Mouse (Mus musculus) B cell, adult 2 months (primary cell): Measurements from ENCODE around the gene Olfr1197.

Source experiments
- DNase-seq, 2 experiments: peaks; one replicate each; pipeline ENCODE4 v3.0.0; 2022

The Olfr1197 gene

DNA sequence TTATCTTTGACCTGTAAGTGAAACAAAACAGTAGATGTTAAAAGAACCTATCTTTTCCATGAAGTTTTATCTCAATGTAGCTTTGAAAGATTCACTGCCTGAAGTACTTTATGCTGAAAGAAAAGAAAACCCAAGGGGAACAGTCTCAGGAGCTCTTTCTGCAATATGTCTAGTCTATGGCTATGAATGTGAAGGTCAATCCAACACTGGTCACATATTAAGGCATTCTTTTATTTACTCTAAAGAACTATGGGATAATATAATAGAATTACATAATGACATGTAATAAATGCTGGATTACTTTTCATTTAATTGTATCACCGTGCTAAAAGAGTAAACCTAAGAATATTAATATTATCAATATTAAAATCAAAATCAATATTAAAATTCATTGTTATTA is at the start of gene Olfr1197:
Olfr1197 (minus strand) TSS at position 101 of the 400 bp plus-strand sequence.
- DNase-seq = no peak

DNA sequence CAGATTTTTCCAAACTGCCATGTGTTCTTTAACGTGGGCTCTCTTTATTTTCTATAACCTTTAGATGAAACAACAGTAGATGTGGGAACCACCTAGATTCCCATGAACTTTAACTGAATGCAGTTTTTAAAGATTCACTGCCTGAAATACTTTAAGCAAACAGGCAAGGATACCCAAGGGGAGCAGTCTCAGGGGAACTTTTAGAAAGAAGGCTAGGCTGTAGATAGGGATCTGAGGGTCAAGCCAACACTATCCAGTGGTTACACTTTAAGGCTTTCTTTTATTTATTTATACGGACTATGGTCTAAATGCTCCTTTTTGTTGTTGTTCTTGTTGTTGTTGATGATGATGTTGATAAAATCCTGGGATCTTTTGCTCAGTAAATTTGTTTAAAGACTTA is 38.2 kb upstream of the Olfr1197 start, which contains the start of gene Olfr1200:
Olfr1200 (minus strand) TSS at position 101 of the 400 bp plus-strand sequence.
- DNase-seq = no peak

DNA sequence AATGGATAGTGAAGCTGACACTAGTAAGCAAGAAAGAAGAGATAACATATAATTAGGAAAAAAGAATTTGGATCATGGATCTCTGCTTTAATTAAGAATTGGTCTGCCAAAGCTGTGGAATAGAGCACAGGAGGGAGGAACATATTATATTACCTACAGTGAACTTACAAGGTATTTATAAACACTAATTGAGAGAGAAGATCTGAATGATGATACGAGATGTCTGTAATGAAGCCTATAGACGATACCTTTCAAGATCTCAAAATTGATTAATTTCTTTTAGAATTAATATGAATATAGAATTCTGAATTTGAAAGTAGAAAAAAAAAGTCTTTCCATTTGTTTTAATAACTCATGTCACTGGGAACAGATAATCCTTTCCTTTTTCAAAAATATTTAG is 28.2 kb upstream of the Olfr1197 start, which contains the start of gene Olfr1199:
Olfr1199 (minus strand) TSS at position 101 of the 400 bp plus-strand sequence.
- DNase-seq = no peak

DNA sequence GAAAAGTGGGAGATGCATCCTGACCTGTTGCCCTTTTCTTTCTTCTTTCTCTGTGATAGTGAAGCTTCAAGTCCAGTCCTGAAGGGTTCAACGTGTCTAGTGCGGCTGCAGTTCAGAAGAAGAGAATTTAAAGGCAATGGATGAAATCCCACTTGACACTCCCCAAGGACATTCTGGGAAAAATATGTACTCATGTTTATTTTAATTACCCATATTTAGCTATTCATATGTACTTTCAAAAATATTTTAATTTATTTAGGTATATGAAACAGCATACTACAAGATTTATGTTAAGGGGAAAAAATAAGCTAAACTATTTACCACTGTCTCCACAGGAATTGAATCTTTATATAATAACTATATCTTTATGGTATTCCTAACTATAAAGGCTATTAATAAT is 19.1 kb upstream of the Olfr1197 start, which contains the start of gene Olfr1198:
Olfr1198 (minus strand) TSS at position 101 of the 400 bp plus-strand sequence.
- no peak for DNase-seq

DNA sequence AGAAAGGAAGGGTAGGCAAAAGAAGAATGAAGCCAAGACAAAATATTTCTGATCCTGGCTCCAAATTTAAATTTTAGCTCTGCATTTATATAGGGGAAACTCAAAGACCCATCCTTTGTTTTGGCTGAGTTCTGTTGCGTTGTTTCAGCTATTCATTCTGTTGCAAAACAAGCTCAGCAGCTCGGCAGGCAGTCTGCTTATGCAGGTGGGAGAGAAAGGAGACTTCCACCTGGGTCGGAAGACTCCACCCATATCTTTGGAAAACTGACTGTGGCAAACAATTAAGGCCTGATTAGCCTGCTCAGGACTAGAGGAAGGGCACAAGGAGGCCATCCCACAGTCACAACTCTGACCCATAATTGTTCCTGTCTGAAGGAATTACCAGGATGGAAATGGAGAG is 11.2 kb upstream of the Olfr1197 start:
- no peak for DNase-seq

DNA sequence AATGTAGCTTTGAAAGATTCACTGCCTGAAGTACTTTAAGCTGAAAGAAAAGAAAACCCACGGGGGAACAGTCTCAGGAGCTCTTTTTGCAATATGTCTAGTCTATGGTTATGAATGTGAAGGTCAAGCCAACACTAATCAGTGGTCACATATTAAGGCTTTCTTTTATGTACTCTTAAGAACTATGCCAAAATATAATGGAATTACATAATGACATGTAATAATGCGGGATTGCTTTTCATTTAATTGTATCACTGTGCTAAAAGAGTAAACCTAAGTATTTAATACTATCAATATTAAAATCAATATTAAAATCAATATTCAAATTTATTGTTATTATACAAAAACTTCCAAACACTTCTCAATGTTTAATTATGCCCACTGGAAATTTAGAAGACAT is 27.7 kb downstream of the Olfr1197 start, which contains the start of gene Olfr1196:
Olfr1196 (minus strand) TSS at position 101 of the 400 bp plus-strand sequence.
- no peak for DNase-seq

DNA sequence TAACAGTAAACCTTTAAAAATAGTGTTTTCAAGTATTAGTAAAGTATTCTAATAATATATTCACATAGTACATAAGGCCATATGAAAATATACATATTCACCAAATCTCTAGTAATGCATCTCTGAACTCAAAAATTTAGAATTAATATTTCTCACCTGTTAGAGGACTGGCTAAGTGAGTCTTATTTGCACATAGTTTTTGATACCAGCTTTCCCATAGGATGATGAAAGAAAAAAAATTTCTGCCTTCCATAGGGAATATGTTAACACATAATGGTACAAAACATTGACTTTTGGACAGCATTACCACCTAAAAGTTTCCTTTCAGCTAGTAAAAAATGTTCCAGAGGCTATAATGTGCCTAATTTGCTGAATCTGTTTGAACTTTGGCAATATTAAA is 43.1 kb downstream of the Olfr1197 start, which contains the start of gene Olfr1195:
Olfr1195 (minus strand) TSS at position 101 of the 400 bp plus-strand sequence.
- DNase-seq = no peak
